Mouse (Mus musculus) right cerebral cortex, adult 2 months (tissue): Measurements from ENCODE around the gene Hnrnpa3.

Source experiments
- DNase-seq, 2 experiments: peaks; one replicate each; pipeline ENCODE4 v3.0.0; 2021 to 2022; ENCODE audit warnings: low spot score in 2 of 2

Gene Hnrnpa3

GRCm38 (mm10) chr2:75703375-75704181, 44.5 kb downstream of the Hnrnpa3 start:
- peak; percentile 54 to 78 for DNase-seq

DNA sequence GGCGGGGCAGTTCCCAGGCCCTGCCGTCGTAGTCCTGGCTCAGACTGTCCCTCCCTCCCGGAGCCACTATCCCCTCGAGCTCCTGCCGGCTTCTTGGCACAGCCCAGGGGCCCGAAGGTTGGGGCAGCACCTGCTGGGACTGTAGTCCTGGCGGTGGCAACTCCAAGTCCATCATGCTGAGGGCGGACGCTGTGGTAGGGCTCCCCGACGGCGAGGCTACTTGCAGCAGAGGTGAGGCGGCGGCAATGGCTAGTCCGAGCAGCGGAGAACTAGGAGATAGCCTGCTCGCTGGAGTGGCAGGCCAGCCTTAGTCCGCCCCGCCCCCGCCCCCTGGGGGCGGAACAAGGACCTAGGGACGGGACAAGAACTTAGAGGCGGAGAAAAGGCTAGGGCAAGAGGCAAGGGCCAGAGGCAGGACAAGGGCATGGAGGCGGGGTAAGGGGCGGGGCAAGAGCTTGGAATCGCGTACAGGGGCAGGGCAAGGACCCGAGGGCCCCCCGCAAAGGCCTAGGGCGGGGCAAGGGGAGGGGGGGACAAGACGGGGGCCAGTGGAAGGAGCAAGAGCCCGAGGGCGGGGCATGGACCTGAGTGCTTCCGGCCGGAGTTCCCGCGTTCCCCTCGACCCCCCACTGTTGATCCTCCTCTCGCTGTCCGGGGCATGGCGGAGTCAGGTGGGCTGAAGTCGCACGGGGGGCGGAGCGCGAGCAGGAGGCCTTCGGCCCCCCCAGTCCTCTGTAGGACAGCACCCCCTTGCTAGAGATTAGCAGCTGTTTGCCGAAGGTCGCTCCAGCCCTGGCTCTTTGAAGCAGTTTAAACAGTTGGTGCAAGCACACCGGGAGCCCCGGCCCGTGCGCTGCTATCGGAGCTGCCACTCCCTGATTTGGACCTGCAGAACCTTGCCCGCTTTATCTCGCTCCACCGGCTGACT, 45.4 kb downstream of the Hnrnpa3 start, which contains the start of gene Nfe2l2:
Gene Nfe2l2, minus strand, starts transcription at position 408 of the 928 bp plus-strand sequence.
- DNase-seq: peak; percentile 67 to 75

DNA sequence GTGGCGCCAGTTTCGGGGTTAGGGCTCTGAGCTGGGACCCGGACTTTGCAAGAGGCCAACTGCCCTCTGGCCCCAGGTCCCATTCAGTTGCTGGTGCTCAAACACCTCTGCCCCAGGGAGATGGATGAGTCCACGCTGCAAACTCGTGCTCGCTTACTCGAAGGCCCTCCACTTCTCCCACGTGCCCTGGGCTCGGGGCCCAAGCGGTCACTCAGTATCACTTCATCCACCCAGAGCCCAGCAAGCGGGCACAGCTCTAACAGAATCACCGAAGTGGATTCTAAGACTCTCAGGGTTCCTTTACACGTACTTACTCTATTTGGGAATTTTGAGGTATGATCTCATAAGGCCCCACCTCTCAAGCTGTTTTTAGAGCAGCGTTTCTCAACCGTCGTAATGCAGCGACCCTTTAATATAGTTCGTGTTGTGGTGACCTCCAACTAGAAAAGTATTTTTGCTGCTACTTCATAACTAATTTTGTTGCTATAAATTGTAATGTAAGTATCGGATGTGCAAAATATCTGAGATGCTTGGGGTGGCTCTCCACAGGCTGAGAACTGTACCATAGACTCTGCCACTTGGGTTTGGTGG, 46.2 kb downstream of the Hnrnpa3 start:
- DNase-seq: no peak

GRCm38 (mm10) chr2:75706435-75706834, 47.4 kb downstream of the Hnrnpa3 start:
- DNase-seq: no peak

DNA sequence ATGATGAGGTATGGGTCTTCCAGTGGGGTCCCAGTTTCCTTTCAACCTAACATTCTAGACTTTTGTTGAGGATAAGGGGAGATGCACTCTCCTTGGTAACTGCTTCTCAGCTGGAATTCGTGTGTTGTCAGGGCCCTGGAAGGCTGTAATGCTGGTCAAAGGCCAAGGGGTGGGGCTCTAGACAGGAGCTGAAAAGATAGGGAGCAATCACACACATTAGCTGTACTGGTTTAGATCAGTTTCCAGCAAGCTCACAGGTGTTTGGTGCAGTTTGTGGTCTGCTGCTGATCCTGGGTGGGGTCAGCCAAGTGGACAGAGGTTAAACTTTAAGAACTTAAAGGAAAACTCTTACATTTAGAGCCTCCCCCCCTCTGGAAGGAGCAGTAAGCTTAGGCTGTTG, 48.4 kb downstream of the Hnrnpa3 start:
- DNase-seq: no peak

DNA sequence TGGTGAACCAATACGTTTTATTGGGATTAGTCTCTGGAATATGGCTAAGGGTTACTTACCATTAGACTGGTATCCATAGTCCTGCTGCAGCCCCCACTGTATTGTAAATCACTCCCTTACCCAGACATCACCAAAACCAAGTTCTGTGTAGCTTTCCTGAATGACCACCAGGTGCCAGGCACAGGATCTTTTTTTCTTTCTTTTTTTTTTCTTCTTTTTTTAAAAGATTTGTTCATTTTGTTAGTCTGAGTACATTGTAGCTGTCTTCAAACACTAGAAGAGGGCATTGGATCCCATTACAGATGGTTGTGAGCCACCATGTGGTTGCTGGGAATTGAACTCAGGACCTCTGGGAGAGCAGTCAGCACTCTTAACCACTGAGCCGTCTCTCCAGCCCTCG, 54.0 kb downstream of the Hnrnpa3 start:
- no peak for DNase-seq

DNA sequence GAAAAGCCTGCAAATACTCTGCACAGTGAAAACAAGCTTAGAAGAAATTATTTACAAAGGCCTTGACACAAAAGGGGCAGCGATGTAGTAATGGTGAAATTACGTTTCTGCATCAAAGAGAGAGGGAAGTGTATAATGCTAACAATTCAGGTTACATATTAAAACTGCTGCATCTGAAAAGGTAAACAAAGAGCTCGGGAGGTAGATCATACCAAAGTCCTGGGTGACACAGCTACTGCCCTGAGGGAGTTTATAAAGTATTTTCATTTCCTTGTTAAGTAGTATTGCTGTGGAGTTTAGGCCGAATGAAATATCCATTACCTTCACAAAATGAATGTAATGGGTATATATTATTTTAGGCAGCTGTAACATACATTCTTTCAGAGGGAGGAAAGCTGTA, 55.7 kb downstream of the Hnrnpa3 start:
- DNase-seq: no peak

DNA sequence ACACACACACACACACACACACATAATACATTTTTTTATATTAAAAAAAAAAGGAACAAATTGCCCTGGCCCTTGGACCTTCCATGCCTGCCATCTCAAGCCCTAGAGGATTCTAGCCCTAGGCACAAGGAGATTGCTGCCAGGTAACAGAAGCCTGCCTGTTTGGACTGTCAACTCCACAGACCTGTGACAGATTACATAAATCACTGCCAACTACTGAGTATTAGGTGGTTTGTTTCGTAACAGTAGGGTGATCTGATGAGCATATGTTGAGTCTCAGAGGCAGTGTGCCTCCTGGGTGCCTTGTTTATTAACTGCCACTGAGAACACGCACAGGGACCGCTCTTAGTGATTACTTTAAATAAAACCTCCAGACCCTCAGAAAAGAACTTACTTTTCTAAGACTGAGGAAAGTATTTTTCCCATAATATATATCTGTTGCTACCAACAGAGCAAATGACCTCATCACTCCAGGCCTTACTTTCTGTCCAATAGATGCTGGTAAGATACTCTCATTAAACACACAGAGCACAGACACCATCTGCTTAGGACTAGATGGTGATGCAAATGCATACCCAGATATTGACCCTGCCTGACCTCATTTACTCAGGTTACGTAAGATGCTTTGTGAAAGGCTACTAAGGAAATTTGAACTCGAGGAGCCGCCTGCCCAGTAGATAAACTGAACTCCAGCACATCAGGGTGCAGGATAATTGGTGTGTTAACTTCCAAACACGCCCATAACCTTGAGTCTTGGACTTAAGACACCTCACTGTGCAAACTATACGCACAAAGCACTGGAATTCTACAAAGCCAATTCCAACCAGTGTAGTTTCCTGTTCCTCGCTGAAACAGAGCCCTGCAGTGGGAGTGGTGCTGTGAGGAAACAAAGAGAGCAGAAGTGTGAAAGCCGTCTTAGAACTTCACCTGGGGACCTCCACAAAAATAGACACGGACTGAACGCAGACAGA, 57.3 kb downstream of the Hnrnpa3 start:
- no peak for DNase-seq
